In genomic region chr2:104358881-104359280, GRCm38 (mm10) we compare ENCODE assay signal across 22 mouse cellular contexts. TPM values are rescaled to one million over a fixed set of nuclear protein-coding genes. Genes with fewer than 3 reads are reported as not detected.
DNase-seq lines count a peak whose midpoint lies in the region; ATAC-seq lines count a peak whose summit lies in the region.
"Had no signal": no experiment of that assay in that cellular context is flagged by ENCODE, and none has a peak within 500 bp of the region (broad histone marks: within the 10 kb centered on the region; RNA-seq: fewer than 3 reads in every experiment).

No protein-coding gene starts in this region.

- H3K9ac ChIP-seq in forebrain, embryonic 14.5 days (ENCODE audit: low read length), result no peak overlapping the region
- H3K9ac ChIP-seq in forebrain, embryonic 16.5 days (replicated peaks; ENCODE audit: low read depth, low read length), result no peak overlapping the region
- H3K9ac ChIP-seq in kidney, embryonic 15.5 days, result no peak overlapping the region
- no peak overlapping the region for H3K9ac ChIP-seq in liver, embryonic 11.5 days (ENCODE audit: low read depth, low read length)
- H3K9ac ChIP-seq: embryonic facial prominence, embryonic 13.5 days; hindbrain, embryonic 15.5 days; intestine, embryonic 15.5 days; liver, embryonic 14.5 days; neural tube, embryonic 13.5 days had no signal

- no peaks in the 10 kb centered on the region for H3K36me3 ChIP-seq in forebrain, embryonic 14.5 days (ENCODE audit: control insufficient read depth, insufficient read depth, low read length)
- no peaks in the 10 kb centered on the region for H3K36me3 ChIP-seq in forebrain, embryonic 16.5 days (ENCODE audit: control insufficient read depth, insufficient read depth)
- H3K36me3 ChIP-seq in kidney, embryonic 15.5 days, result no peaks in the 10 kb centered on the region
- no peaks in the 10 kb centered on the region for H3K36me3 ChIP-seq in liver, embryonic 11.5 days (ENCODE audit: control insufficient read depth, insufficient read depth, low read length)
- H3K36me3 ChIP-seq: embryonic facial prominence, embryonic 13.5 days; G1E; hindbrain, embryonic 15.5 days; intestine, embryonic 15.5 days; neural tube, embryonic 13.5 days had no signal

- no peak overlapping the region for H3K27ac ChIP-seq in forebrain, embryonic 14.5 days (ENCODE audit: low read depth, low read length)
- H3K27ac ChIP-seq in forebrain, embryonic 16.5 days (ENCODE audit: low read length), result no peak overlapping the region
- H3K27ac ChIP-seq in kidney, embryonic 15.5 days, result no peak overlapping the region
- H3K27ac ChIP-seq in liver, embryonic 11.5 days (ENCODE audit: low read depth, low read length), result no peak overlapping the region
- H3K27ac ChIP-seq: embryonic facial prominence, embryonic 13.5 days; gastrocnemius, adult 2 months; hindbrain, embryonic 15.5 days; intestine, embryonic 15.5 days; liver, embryonic 14.5 days; macrophage; neural tube, embryonic 13.5 days had no signal

- no peak overlapping the region for H3K4me3 ChIP-seq in forebrain, embryonic 14.5 days (ENCODE audit: low read depth, low read length)
- H3K4me3 ChIP-seq in forebrain, embryonic 16.5 days (replicated peaks; ENCODE audit: low read length), result no peak overlapping the region
- H3K4me3 ChIP-seq in kidney, embryonic 15.5 days (replicated peaks), result no peak overlapping the region
- no peak overlapping the region for H3K4me3 ChIP-seq in liver, embryonic 11.5 days (ENCODE audit: low read depth, low read length)
- H3K4me3 ChIP-seq: embryonic facial prominence, embryonic 13.5 days; erythroblast, embryonic 14.5 days; gastrocnemius, adult 2 months; hindbrain, embryonic 15.5 days; intestine, embryonic 15.5 days; myocyte; neural tube, embryonic 13.5 days had no signal

- 91% methylated on average over 1 of the region's 1 CpGs for WGBS in forebrain, embryonic 14.5 days
- WGBS in forebrain, embryonic 16.5 days, result 97% methylated on average over 1 of the region's 1 CpGs
- WGBS in kidney, embryonic 15.5 days, result 71% methylated on average over 1 of the region's 1 CpGs
- 83% methylated on average over 1 of the region's 1 CpGs for WGBS in liver, embryonic 11.5 days

- no peaks in the 10 kb centered on the region for H3K4me1 ChIP-seq in forebrain, embryonic 14.5 days (ENCODE audit: control insufficient read depth, insufficient read depth, low read length)
- H3K4me1 ChIP-seq in forebrain, embryonic 16.5 days (replicated peaks; ENCODE audit: control insufficient read depth, insufficient read depth, low read length), result 0 out of 2 replicates have a peak, but pooled peaks cover 5% of the 10 kb centered on the region
- 0 out of 2 replicates have a peak, but pooled peaks cover 2% of the 10 kb centered on the region for H3K4me1 ChIP-seq in kidney, embryonic 15.5 days
- H3K4me1 ChIP-seq in liver, embryonic 11.5 days (replicated peaks; ENCODE audit: control insufficient read depth, insufficient read depth, low read length), result no peaks in the 10 kb centered on the region
- H3K4me1 ChIP-seq: embryonic facial prominence, embryonic 13.5 days; intestine, embryonic 15.5 days had no signal

- H3K4me2 ChIP-seq in forebrain, embryonic 14.5 days (ENCODE audit: low read length), result no peak overlapping the region
- H3K4me2 ChIP-seq in forebrain, embryonic 16.5 days (ENCODE audit: low read length), result no peak overlapping the region
- no peak overlapping the region for H3K4me2 ChIP-seq in kidney, embryonic 15.5 days
- H3K4me2 ChIP-seq in liver, embryonic 11.5 days, result no peak overlapping the region
- H3K4me2 ChIP-seq: embryonic facial prominence, embryonic 13.5 days; hindbrain, embryonic 15.5 days; intestine, embryonic 15.5 days; neural tube, embryonic 13.5 days had no signal

- H3K27me3 ChIP-seq in forebrain, embryonic 14.5 days (replicated peaks; ENCODE audit: control insufficient read depth, insufficient read depth, low read length), result no peaks in the 10 kb centered on the region
- H3K27me3 ChIP-seq in forebrain, embryonic 16.5 days (replicated peaks; ENCODE audit: control insufficient read depth, insufficient read depth, low read length), result no peaks in the 10 kb centered on the region
- no peaks in the 10 kb centered on the region for H3K27me3 ChIP-seq in kidney, embryonic 15.5 days
- H3K27me3 ChIP-seq in liver, embryonic 11.5 days (replicated peaks; ENCODE audit: control insufficient read depth, insufficient read depth, low read length), result no peaks in the 10 kb centered on the region
- H3K27me3 ChIP-seq: embryonic facial prominence, embryonic 13.5 days; hindbrain, embryonic 15.5 days; intestine, embryonic 15.5 days; neural tube, embryonic 13.5 days had no signal

- ATAC-seq in forebrain, embryonic 14.5 days, result no peak
- no peak for ATAC-seq in forebrain, embryonic 16.5 days
- no peak for ATAC-seq in kidney, embryonic 15.5 days (replicated peaks; ENCODE audit: low FRiP score)
- ATAC-seq in liver, embryonic 11.5 days (replicated peaks; ENCODE audit: low FRiP score), result no peak
- ATAC-seq: intestine, embryonic 15.5 days had no signal

- DNase-seq in forebrain, embryonic 14.5 days (ENCODE audit: low spot score), result peak; percentile 29
- peak; percentile 11 for DNase-seq in kidney, adult 11 months
- peak; percentile 11 for DNase-seq in lung, postnatal 25 days (ENCODE audit: low spot score)
- DNase-seq in lung, postnatal 10 days, result no peak
- DNase-seq in lung, postnatal 36 days, result peak; percentile 33
- DNase-seq in liver, embryonic 11.5 days (ENCODE audit: low spot score), result no peak
- DNase-seq: B cell, adult 2 months; gastrocnemius, adult 2 months; kidney, adult 9 months; kidney, postnatal 25 days; thymus, postnatal 14 days had no signal

- H3K9me3 ChIP-seq in forebrain, embryonic 14.5 days (replicated peaks; ENCODE audit: control insufficient read depth, low read length), result no peaks in the 10 kb centered on the region
- H3K9me3 ChIP-seq in forebrain, embryonic 16.5 days (ENCODE audit: control insufficient read depth, low read length), result no peaks in the 10 kb centered on the region
- H3K9me3 ChIP-seq in kidney, embryonic 15.5 days (replicated peaks), result no peaks in the 10 kb centered on the region
- H3K9me3 ChIP-seq in liver, embryonic 11.5 days (ENCODE audit: control insufficient read depth, low read length), result no peaks in the 10 kb centered on the region
- H3K9me3 ChIP-seq: embryonic facial prominence, embryonic 13.5 days; G1E; hindbrain, embryonic 15.5 days; intestine, embryonic 15.5 days; neural tube, embryonic 13.5 days had no signal

RNA-seq across cellular contexts. Expression of gene D430041D05Rik, which starts 51.9 kb away (rescaled TPM):
- 7.9 and 11.6 TPM in 2 replicates for polyA plus RNA-seq in forebrain, embryonic 14.5 days (2014; fragmentation: Nextera tagmentation; extraction: Ambion mirVana)
- polyA plus RNA-seq in forebrain, embryonic 16.5 days (2015; fragmentation: Nextera tagmentation; extraction: Ambion mirVana), result 13.7 and 14.9 TPM in 2 replicates
- polyA plus RNA-seq in kidney, embryonic 15.5 days (2015; fragmentation: Nextera tagmentation; extraction: Ambion mirVana), result 0.49 and 0.66 TPM in 2 replicates
- polyA plus RNA-seq in liver, embryonic 11.5 days (2014; fragmentation: Nextera tagmentation; extraction: Ambion mirVana), result 0.08 and 0.16 TPM in 2 replicates
- polyA plus RNA-seq: erythroblast, embryonic 14.5 days; macrophage had no signal

Comparison
In these comparisons a context has a peak if more than half of its experiments do, and no peak if none do; other contexts are left out.
1. DNase-seq: peak in forebrain, embryonic 14.5 days (single experiment), kidney, adult 11 months (single experiment), lung, postnatal 25 days (single experiment) and lung, postnatal 36 days (single experiment); none in lung, postnatal 10 days (single experiment) and liver, embryonic 11.5 days (single experiment).